Mouse (Mus musculus) cortical plate, adult 2 months (tissue): ENCODE data around the gene Styk1.

Source experiments
- CTCF ChIP-seq: fragments of 200-500 bp; IDR thresholded peaks from 2 replicates; pipeline ENCODE4 v1.5.1; 2011; ENCODE audit warnings: mild to moderate bottlenecking, control low read depth, low read length; ENCODE audit not compliant: insufficient read depth; ENCODE audit errors: extremely low read depth
- POLR2A ChIP-seq: fragments of 200-500 bp; IDR thresholded peaks from 2 replicates; pipeline ENCODE4 v1.6.1; 2011; ENCODE audit warnings: mild to moderate bottlenecking, low read length, control low read depth; ENCODE audit not compliant: insufficient read depth; ENCODE audit errors: extremely low read depth

DNA sequence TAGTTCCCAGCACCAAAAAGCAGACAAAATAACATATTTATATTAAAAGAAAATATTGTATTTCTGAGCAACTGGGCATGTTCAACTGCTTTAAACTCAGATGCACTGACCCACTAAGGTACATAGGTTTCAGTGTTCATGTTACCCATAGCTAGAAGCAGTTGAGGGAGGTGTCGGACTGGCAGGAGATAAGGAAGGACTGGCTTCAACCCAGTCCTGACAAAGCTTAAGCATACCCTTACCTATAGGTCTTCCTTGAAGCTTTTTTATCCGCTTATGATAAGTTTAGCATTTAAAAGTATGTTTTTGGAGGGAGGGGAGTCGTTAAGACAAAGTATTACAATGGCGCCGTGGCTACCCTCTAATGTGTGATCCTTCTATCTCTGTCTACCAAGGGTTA is 17.4 kb upstream of the Styk1 start:
- no peak for TF ChIP-seq POLR2A
- no peak for TF ChIP-seq CTCF
